Mouse (Mus musculus): ENCODE results near the gene Cmip.

Cmip gene

GRCm38 (mm10) chr8:117475819-117476218 is 219.0 kb downstream of the Cmip start:
- DNase-seq: no peak

- no peak for DNase-seq
Measured at GRCm38 (mm10) chr8:117478082-117478481, 221.2 kb downstream of the Cmip start.

DNA sequence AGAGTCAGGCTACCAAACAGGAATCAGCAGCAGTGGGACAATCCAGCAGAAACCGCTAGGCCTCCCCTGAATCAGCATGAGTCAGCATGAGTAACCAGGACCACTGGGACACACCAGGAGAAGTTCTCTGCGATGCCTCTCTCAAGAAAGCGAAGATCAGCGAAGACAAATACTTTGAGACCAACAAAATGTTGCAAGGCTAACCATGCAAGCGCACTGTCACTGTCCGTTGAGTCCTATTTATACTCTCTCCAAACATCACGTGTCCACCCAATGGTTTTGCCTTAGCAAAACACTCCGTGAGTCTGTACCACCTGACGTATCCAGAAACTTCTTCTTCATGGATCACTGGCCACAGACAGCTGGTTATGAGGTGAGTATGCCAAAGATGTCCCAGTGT is 223.1 kb downstream of the Cmip start:
- no peak for DNase-seq

DNA sequence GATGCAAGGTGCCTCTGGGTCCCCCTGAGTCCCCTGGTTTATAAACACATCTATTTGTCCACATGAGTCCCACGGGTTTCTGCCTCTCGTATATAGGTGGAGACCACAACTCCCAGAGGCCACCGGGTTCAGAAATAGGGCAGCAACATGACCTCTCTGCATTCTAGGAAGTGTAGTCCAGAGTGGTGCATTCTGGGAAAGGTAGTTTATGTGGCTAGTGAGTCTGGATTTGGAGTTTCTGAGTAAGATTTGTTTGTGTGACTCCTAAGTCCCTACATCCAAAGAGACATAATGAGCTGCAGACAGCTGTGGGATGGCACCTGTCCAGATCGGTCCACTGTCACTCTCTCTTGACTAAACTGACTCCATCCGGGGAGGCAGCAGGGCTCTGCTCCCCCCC is 223.7 kb downstream of the Cmip start:
- no peak for DNase-seq

- DNase-seq: no peak
Measured at GRCm38 (mm10) chr8:117481830-117482229, 225.0 kb downstream of the Cmip start.

- no peak for DNase-seq
Measured at GRCm38 (mm10) chr8:117484731-117485130, 227.9 kb downstream of the Cmip start.

DNA sequence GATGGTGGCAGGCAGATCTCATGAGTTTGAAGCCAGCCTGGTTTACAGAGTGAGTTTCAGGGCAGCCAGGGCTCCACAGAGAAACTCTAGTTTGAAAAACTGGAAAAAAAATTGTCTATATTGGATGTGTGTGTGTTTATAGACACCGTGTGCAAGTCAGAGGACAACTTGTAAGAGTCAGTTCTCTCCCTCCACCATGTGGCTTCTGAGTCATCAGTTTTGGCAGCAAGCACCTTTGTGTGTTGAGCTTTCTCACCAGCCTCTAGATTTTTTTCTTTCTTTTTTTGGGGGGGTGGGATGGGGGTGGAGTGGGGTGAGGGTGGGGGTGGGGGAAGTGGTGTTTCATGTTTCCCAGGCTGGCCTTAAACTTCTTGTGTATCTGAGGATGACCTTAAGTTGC is 228.5 kb downstream of the Cmip start:
- no peak for DNase-seq

DNA sequence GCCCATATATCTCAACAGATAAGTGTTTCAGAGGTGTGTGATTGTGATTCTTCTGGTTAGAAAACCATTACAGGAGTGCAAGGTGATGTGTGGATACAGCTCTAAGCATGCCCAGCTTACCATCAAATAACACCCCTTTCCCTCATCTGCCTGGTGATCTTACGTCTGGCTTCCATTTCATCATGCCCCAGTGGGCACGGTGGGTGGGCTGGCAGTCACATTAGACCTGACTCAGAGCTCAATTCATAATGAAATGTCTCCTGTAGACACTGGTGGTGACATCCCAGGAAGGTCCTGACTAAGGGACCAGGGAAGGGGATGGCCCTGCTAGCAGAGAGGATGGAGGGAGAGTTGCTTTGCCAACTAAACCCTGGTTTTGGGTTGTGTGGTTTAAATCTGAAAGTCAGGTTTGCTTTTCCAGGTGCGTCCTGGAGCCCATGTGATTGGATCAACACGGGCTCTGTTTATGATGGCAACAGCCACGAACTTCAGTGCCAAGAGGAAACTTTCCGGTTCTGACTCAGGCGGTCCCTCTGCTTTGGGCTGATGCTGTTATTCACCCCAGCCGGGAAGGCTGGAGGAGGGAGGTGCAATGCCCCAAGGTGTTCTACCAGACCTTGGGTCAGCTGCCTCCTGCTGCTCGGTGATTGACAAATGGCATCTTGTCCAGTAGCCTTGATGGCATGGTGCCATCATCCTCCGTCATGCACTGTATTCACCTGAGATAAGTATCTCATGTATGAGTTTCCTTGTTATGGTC is 231.6 kb downstream of the Cmip start:
- DNase-seq: peak; percentile 45

GRCm38 (mm10) chr8:117493543-117493942 is 236.7 kb downstream of the Cmip start:
- DNase-seq: no peak

DNA sequence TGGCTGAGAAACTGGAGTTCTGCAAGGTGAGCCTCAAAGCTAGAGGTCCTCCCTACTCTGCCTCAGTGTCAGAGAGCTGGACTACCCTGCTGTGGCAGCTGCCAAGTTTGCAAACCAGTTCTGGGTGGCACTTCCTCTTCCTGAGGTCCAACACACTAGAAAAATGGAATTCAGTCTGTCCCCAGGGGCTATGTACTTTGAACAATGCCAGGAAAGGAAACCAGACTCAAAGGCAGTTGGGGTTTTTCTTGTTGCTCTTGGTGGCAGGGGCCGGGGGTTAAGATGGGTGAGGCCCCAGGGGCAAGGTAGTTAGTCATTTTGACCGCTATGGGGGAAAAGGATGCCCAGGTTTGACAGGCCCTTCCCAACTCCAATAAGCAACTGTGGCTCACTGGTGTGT is 238.0 kb downstream of the Cmip start:
- peak; percentile 20 for DNase-seq

DNA sequence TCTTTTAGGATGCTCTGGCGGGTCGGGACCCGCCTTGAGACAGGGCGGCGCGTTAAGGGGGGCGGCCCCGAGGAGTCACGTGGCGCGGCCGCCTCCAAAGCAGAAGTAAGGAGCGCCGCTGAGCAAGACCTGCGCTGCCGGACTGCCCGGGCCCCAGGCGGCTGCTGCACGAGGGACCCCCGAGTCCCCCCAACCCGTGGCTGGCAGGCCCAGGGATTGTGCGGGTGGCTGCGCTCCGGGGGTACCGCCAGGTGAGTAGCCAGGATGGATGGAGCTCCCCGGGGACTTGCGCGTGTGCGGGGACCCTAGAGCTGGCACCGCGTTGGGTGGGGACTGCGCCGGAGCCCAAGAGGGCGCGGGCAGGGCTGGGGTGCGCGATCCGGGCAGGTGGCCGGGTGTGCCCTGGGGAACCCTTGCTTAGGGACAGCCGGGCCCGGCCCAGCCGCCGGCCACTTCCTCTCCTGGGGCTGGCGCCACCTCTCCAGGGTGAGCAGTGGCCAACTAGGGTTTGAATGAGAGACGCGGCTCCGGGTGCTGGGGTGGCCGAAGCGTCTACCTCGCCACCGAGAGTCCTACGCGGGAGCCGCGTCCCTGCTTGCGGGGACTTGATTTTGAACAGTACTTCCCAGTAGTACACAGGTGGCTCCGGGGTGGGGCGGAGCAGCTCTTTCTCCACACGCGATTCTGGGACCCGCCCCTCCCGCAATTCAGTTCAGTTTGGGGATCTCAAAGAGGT is 241.5 kb downstream of the Cmip start, which contains the start of gene Plcg2:
Plcg2 (plus strand) TSS at position 113 of the 736 bp plus-strand sequence.
- DNase-seq: peak; percentile 38

GRCm38 (mm10) chr8:117498915-117499540 is 242.2 kb downstream of the Cmip start:
- DNase-seq: no peak

- no peak for DNase-seq
Measured at GRCm38 (mm10) chr8:117500232-117500823, 243.5 kb downstream of the Cmip start.

DNA sequence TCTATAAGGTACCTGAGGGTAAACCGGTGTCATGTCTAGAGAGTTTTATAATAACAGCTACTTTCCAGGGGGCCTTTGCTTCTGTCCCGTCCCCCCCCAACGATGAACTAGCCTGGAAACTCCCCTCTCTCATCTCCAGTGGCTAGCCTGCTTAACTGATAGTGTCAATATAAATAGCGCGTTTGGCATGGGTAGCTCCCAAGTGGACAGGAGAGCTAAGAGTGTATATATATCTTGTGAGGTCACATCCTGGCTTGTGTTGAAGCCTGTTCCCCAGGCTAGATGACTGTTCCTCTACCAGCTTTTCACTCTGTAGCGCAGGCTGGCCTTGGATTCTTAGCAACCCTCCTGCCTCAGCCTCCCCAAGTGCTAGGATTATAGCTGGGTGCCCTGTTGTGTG is 244.5 kb downstream of the Cmip start:
- DNase-seq: no peak

- DNase-seq: no peak
Measured at GRCm38 (mm10) chr8:117503405-117504069, 246.7 kb downstream of the Cmip start.

DNA sequence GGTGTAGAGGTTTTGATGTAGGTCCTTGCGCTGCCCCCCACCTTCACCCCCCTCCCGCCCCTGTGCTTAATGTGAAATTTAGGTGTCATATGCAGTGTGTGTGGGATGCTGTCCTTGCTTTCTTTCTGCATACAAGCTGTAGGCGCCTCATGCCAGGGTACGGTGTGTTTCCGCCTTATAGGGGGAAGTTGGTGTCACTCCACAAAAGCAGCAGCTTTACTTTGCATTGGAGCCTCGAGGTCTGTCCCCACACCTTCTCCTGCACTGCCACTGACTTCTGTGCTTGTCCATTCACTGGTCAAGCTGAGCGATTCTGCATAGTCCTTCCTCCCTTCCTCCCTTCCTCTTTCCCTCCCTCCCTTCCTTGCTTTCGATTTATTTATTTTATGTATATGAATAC is 250.8 kb downstream of the Cmip start:
- no peak for DNase-seq
